Mouse (Mus musculus) midbrain, embryonic 13.5 days (tissue): Measurements from ENCODE around the gene Pdxk. TPM values are rescaled to one million over a fixed set of nuclear protein-coding genes. Genes with fewer than 3 reads are reported as not detected.

Experiments
- ATAC-seq: fragments of 200-750 bp; cut with Nextera tagmentation; 2 replicates; pipeline ENCODE4 v1.8.0; 2017; ENCODE audit warnings: mild to moderate bottlenecking, moderate TSS enrichment, moderate library complexity
- H3K27ac ChIP-seq: fragments of 300-500 bp; sonication (generic); 2 replicates; pipeline ENCODE4 v1.5.1; 2015; ENCODE audit warnings: inconsistent platforms, mild to moderate bottlenecking, moderate library complexity
- H3K27me3 ChIP-seq: fragments of 300-500 bp; sonication (generic); 2 replicates; pipeline ENCODE4 v1.6.1; 2015; ENCODE audit warnings: mild to moderate bottlenecking, inconsistent platforms
- H3K36me3 ChIP-seq: fragments of 300-500 bp; sonication (generic); 2 replicates; pipeline ENCODE4 v1.6.1; 2015; ENCODE audit warnings: mild to moderate bottlenecking, inconsistent platforms
- H3K4me1 ChIP-seq: fragments of 300-500 bp; sonication (generic); replicated peaks from 2 replicates; pipeline ENCODE4 v1.6.1; 2015; ENCODE audit warnings: inconsistent platforms
- H3K4me2 ChIP-seq: fragments of 300-500 bp; sonication (generic); replicated peaks from 2 replicates; pipeline ENCODE4 v1.6.1; 2015; ENCODE audit warnings: moderate library complexity, mild to moderate bottlenecking, inconsistent platforms
- H3K4me3 ChIP-seq: fragments of 300-500 bp; sonication (generic); replicated peaks from 2 replicates; pipeline ENCODE4 v1.5.1; 2015; ENCODE audit warnings: mild to moderate bottlenecking, inconsistent platforms
- H3K9ac ChIP-seq: fragments of 300-500 bp; sonication (generic); replicated peaks from 2 replicates; pipeline ENCODE4 v1.6.1; 2015; ENCODE audit warnings: mild to moderate bottlenecking, inconsistent platforms
- H3K9me3 ChIP-seq: fragments of 300-500 bp; sonication (generic); 2 replicates; pipeline ENCODE4 v1.6.1; 2016; ENCODE audit warnings: mild to moderate bottlenecking, inconsistent platforms
- WGBS: fragments of 180-500 bp; shearing (Covaris S2); methylation state at CpG from one replicate; pipeline ENCODE4 v1.1.7; 2015; 5-methylcytosine and 5-hydroxymethylcytosine counted together
- polyA plus RNA-seq: library from polyadenylated mRNA; unstranded; fragments of >200 nt; fragmentation: Nextera tagmentation; extraction: Ambion mirVana; gene quantifications from 2 replicates; pipeline ENCODE4 v1.2.1, GENCODE M21; 2015

Gene Pdxk
- polyA plus RNA-seq, 1 experiment from 2014 or later, result 16.6 TPM

GRCm38 (mm10) chr10:78470582-78471313, 6.0 kb upstream of the Pdxk start:
- H3K36me3 ChIP-seq, result no peaks in the 10 kb centered on the region
- H3K9me3 ChIP-seq, result no peaks in the 10 kb centered on the region
- no peak overlapping the region for H3K4me3 ChIP-seq
- no peak overlapping the region for H3K27ac ChIP-seq
- H3K27me3 ChIP-seq, result no peaks in the 10 kb centered on the region
- peaks cover 5% of the 10 kb centered on the region; the same call in 1 of the 2 replicates for H3K4me1 ChIP-seq
- peak overlapping the region; percentile 26; the same call in 1 of the 2 replicates for H3K4me2 ChIP-seq
- WGBS, result 32% methylated on average over 15 of the region's 15 CpGs
- no peak overlapping the region for H3K9ac ChIP-seq
- peak; percentile 59 for ATAC-seq

- WGBS, result 75% methylated on average over 2 of the region's 2 CpGs
- no peak overlapping the region for H3K27ac ChIP-seq
- peaks cover 20% of the 10 kb centered on the region for H3K4me1 ChIP-seq
- no peaks in the 10 kb centered on the region for H3K9me3 ChIP-seq
- H3K36me3 ChIP-seq, result no peaks in the 10 kb centered on the region
- peaks cover 7% of the 10 kb centered on the region; the same call in 1 of the 2 replicates for H3K27me3 ChIP-seq
- H3K4me3 ChIP-seq, result no peak overlapping the region
- H3K4me2 ChIP-seq, result no peak overlapping the region
- ATAC-seq, result no peak
- no peak overlapping the region for H3K9ac ChIP-seq
Observed at GRCm38 (mm10) chr10:78467761-78468310, 3.1 kb upstream of the Pdxk start.

- ATAC-seq, result no peak
- 89% methylated on average over 9 of the region's 9 CpGs for WGBS
- Histone ChIP-seq H3K9me3 (no peaks in the 10 kb centered on the region), H3K9ac (no peak overlapping the region), H3K36me3 (no peaks in the 10 kb centered on the region), H3K4me3 (no peak overlapping the region), H3K4me1 (peaks cover 20% of the 10 kb centered on the region), H3K4me2 (no peak overlapping the region), H3K27ac (no peak overlapping the region), H3K27me3 (peaks cover 12% of the 10 kb centered on the region; the same call in 1 of the 2 replicates)
Observed at GRCm38 (mm10) chr10:78466647-78467046, 1.9 kb upstream of the Pdxk start.

- H3K4me1 ChIP-seq, result peaks cover 17% of the 10 kb centered on the region
- H3K27ac ChIP-seq, result no peak overlapping the region
- no peaks in the 10 kb centered on the region for H3K36me3 ChIP-seq
- no peak for ATAC-seq
- 0 out of 2 replicates have a peak overlapping the region, but pooled peaks have one; percentile 69 for H3K4me3 ChIP-seq
- H3K4me2 ChIP-seq, result peak overlapping the region; percentile 97
- no peak overlapping the region for H3K9ac ChIP-seq
- H3K9me3 ChIP-seq, result no peaks in the 10 kb centered on the region
- WGBS, result 74% methylated on average over 3 of the region's 3 CpGs
- H3K27me3 ChIP-seq, result peaks cover 12% of the 10 kb centered on the region; the same call in 1 of the 2 replicates
Observed at GRCm38 (mm10) chr10:78465472-78465871, 697 bp upstream of the Pdxk start.

GRCm38 (mm10) chr10:78464201-78464791, 479 bp downstream of the Pdxk start:
- Histone ChIP-seq H3K4me1 (peaks cover 16% of the 10 kb centered on the region), H3K36me3 (no peaks in the 10 kb centered on the region), H3K27ac (peak overlapping the region; percentile 48), H3K9me3 (no peaks in the 10 kb centered on the region), H3K9ac (peak overlapping the region; percentile 74), H3K4me3 (peak overlapping the region; percentile 69), H3K27me3 (peaks cover 12% of the 10 kb centered on the region; the same call in 1 of the 2 replicates), H3K4me2 (peak overlapping the region; percentile 97)
- peak; percentile 69 for ATAC-seq
- WGBS, result 1% methylated on average over 32 of the region's 32 CpGs

- WGBS, result 94% methylated on average over 3 of the region's 3 CpGs
- Histone ChIP-seq H3K27ac (no peak overlapping the region), H3K4me2 (peak overlapping the region; percentile 97), H3K9me3 (no peaks in the 10 kb centered on the region), H3K27me3 (peaks cover 12% of the 10 kb centered on the region; the same call in 1 of the 2 replicates), H3K4me3 (peak overlapping the region; percentile 69), H3K36me3 (no peaks in the 10 kb centered on the region), H3K9ac (peak overlapping the region; percentile 74; the same call in 1 of the 2 replicates), H3K4me1 (peaks cover 17% of the 10 kb centered on the region)
- no peak for ATAC-seq
Observed at GRCm38 (mm10) chr10:78463769-78464167, 1.0 kb downstream of the Pdxk start.

- H3K4me2 ChIP-seq, result peak overlapping the region; percentile 97
- no peaks in the 10 kb centered on the region for H3K36me3 ChIP-seq
- H3K9me3 ChIP-seq, result no peaks in the 10 kb centered on the region
- 91% methylated on average over 8 of the region's 8 CpGs for WGBS
- no peak overlapping the region for H3K27ac ChIP-seq
- H3K4me3 ChIP-seq, result peak overlapping the region; percentile 69
- H3K9ac ChIP-seq, result 0 out of 2 replicates have a peak overlapping the region, but pooled peaks have one; percentile 74
- no peak for ATAC-seq
- peaks cover 24% of the 10 kb centered on the region for H3K4me1 ChIP-seq
- peaks cover 12% of the 10 kb centered on the region; the same call in 1 of the 2 replicates for H3K27me3 ChIP-seq
Observed at GRCm38 (mm10) chr10:78462945-78463768, 1.6 kb downstream of the Pdxk start.

- no peak for ATAC-seq
- Histone ChIP-seq H3K27ac (no peak overlapping the region), H3K27me3 (peaks cover 12% of the 10 kb centered on the region; the same call in 1 of the 2 replicates), H3K4me2 (no peak overlapping the region), H3K9me3 (no peaks in the 10 kb centered on the region), H3K9ac (no peak overlapping the region), H3K36me3 (no peaks in the 10 kb centered on the region), H3K4me3 (no peak overlapping the region), H3K4me1 (peaks cover 31% of the 10 kb centered on the region)
- WGBS, result 72% methylated on average over 4 of the region's 4 CpGs
Observed at GRCm38 (mm10) chr10:78461767-78462166, 3.0 kb downstream of the Pdxk start.

GRCm38 (mm10) chr10:78460463-78460862, 4.3 kb downstream of the Pdxk start:
- Histone ChIP-seq H3K9me3 (no peaks in the 10 kb centered on the region), H3K4me2 (no peak overlapping the region), H3K4me3 (no peak overlapping the region), H3K36me3 (no peaks in the 10 kb centered on the region), H3K27ac (no peak overlapping the region), H3K9ac (no peak overlapping the region), H3K27me3 (peaks cover 12% of the 10 kb centered on the region; the same call in 1 of the 2 replicates), H3K4me1 (peaks cover 31% of the 10 kb centered on the region)
- no peak for ATAC-seq
- WGBS, result 41% methylated on average over 5 of the region's 5 CpGs

- no peaks in the 10 kb centered on the region for H3K9me3 ChIP-seq
- no peak overlapping the region for H3K4me2 ChIP-seq
- H3K36me3 ChIP-seq, result no peaks in the 10 kb centered on the region
- peak overlapping the region; percentile 16; the same call in 1 of the 2 replicates for H3K9ac ChIP-seq
- 68% methylated on average over 5 of the region's 5 CpGs for WGBS
- 0 out of 2 replicates have a peak, but pooled peaks have one; percentile 21 for ATAC-seq
- peaks cover 19% of the 10 kb centered on the region for H3K4me1 ChIP-seq
- peak overlapping the region; percentile 39 for H3K27ac ChIP-seq
- H3K27me3 ChIP-seq, result peaks cover 10% of the 10 kb centered on the region; the same call in 1 of the 2 replicates
- H3K4me3 ChIP-seq, result no peak overlapping the region
Observed at GRCm38 (mm10) chr10:78458348-78459111, 6.2 kb downstream of the Pdxk start.
